8 mouse cellular contexts compared by ENCODE assay signal in the genomic region with DNA sequence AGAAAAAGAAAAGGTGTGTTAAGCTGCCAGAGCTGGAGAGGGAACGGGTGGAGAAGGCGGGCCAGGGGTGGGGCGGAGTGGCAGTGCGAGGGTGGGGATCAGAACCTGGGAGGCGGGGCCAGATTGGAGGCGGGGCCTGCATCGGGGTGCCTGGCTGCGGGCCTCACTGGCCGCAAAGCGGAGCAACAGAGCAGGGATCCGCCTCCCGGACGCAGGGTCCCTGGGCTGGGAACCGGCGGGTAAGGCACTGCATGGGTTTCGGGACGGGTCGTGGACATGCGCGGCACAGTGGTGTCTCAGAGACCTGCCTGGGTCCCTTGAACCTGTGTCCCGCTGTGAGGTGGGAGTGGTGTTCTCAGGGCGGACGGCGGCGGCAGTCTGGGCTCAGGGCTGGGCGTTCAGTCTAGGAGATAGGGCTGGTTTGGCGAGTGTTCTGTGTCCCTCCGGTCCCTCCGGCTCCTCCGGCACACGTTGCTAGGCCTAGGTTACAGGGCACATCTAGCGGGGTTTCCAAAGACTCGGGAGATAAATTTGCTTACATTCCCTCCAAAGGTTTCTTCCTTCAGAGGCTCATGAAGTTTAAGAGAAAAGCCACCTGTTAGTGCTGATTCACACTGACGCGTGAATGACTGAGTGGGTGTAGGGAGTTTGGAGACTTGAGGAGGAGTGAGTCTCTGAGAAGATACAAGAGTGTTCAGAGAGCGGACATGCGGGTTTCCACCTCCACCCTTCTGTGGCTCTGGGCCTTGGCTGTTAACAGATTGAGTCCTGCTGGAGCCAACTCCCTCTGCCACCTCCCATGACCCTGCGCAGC. TPM values are rescaled to one million over a fixed set of nuclear protein-coding genes. Genes with fewer than 3 reads are reported as not detected.
DNase-seq lines count a peak whose midpoint lies in the region; ATAC-seq and TF ChIP-seq lines count a peak whose summit lies in the region.

A gene (plus strand): TSS at position 176 of the 814 bp plus-strand sequence.

- peak; percentile 93 for DNase-seq in A20 (ENCODE audit: low read depth, low spot score)
- peak; percentile 96 for DNase-seq in heart, adult 9 months (ENCODE audit: low spot score in 2 of 2)
- peak; percentile 76 for DNase-seq in midbrain, postnatal 0 days (ENCODE audit: low spot score)
- peak; percentile 99 to 100 for DNase-seq in spleen, postnatal 10 days (ENCODE audit: low spot score in 2 of 2)

- no peaks in the 10 kb centered on the region for H3K27me3 ChIP-seq in embryonic facial prominence, embryonic 15.5 days
- no peaks in the 10 kb centered on the region for H3K27me3 ChIP-seq in kidney, embryonic 14.5 days (ENCODE audit: control insufficient read depth, insufficient read depth, low read length)
- no peaks in the 10 kb centered on the region for H3K27me3 ChIP-seq in limb, embryonic 15.5 days
- no peaks in the 10 kb centered on the region; the same call in 1 of the 2 replicates for H3K27me3 ChIP-seq in midbrain, postnatal 0 days (ENCODE audit: insufficient read depth, low read length)

- H3K4me2 ChIP-seq in embryonic facial prominence, embryonic 15.5 days (replicated peaks): peak within 1 kb of the TSS; percentile 81
- peak within 1 kb of the TSS; percentile 69 for H3K4me2 ChIP-seq in kidney, embryonic 14.5 days (replicated peaks; ENCODE audit: low read depth, low read length)
- H3K4me2 ChIP-seq in limb, embryonic 15.5 days: peak within 1 kb of the TSS; percentile 82
- H3K4me2 ChIP-seq in midbrain, postnatal 0 days (ENCODE audit: low read depth, low read length, poor library complexity, severe bottlenecking): peak within 1 kb of the TSS; percentile 80

- H3K36me3 ChIP-seq in embryonic facial prominence, embryonic 15.5 days: no peaks in the 10 kb centered on the region
- no peaks in the 10 kb centered on the region for H3K36me3 ChIP-seq in kidney, embryonic 14.5 days (ENCODE audit: control insufficient read depth, insufficient read depth, low read length)
- H3K36me3 ChIP-seq in limb, embryonic 15.5 days: no peaks in the 10 kb centered on the region
- H3K36me3 ChIP-seq in midbrain, postnatal 0 days (ENCODE audit: insufficient read depth, low read length): no peaks in the 10 kb centered on the region

- no peaks in the 10 kb centered on the region for H3K9me3 ChIP-seq in embryonic facial prominence, embryonic 15.5 days (replicated peaks)
- no peaks in the 10 kb centered on the region for H3K9me3 ChIP-seq in kidney, embryonic 14.5 days (ENCODE audit: control insufficient read depth, low read length)
- no peaks in the 10 kb centered on the region for H3K9me3 ChIP-seq in limb, embryonic 15.5 days
- H3K9me3 ChIP-seq in midbrain, postnatal 0 days (ENCODE audit: low read length): no peaks in the 10 kb centered on the region

- 3% methylated on average over 38 of the region's 38 CpGs for WGBS in bone marrow, adult 2 months
- 3% methylated on average over 38 of the region's 38 CpGs for WGBS in embryonic facial prominence, embryonic 15.5 days
- 2% methylated on average over 38 of the region's 38 CpGs for WGBS in kidney, embryonic 14.5 days
- 3% methylated on average over 38 of the region's 38 CpGs for WGBS in limb, embryonic 15.5 days
- 3% methylated on average over 38 of the region's 38 CpGs for WGBS in midbrain, postnatal 0 days

- peak; percentile 90 for ATAC-seq in embryonic facial prominence, embryonic 15.5 days (ENCODE audit: insufficient number of reproducible peaks, low FRiP score, low TSS enrichment, low read depth)
- ATAC-seq in kidney, embryonic 14.5 days (ENCODE audit: low FRiP score, low TSS enrichment): peak; percentile 95
- ATAC-seq in limb, embryonic 15.5 days (ENCODE audit: insufficient number of reproducible peaks, low FRiP score, low TSS enrichment, low read depth): peak; percentile 91
- peak; percentile 68 for ATAC-seq in midbrain, postnatal 0 days (ENCODE audit: low FRiP score)

- TF ChIP-seq POLR2A in bone marrow, adult 2 months (IDR thresholded peaks at IDR 0.05; ENCODE audit: borderline replicate concordance, control insufficient read depth, low read depth, low read length): peak; percentile 95; the same call in 1 of the 2 replicates

- peaks cover 13% of the 10 kb centered on the region for H3K4me1 ChIP-seq in bone marrow, adult 2 months (ENCODE audit: control insufficient read depth, insufficient read depth, low read length)
- peaks cover 15% of the 10 kb centered on the region; the same call in 1 of the 2 replicates for H3K4me1 ChIP-seq in embryonic facial prominence, embryonic 15.5 days
- peaks cover 4% of the 10 kb centered on the region; the same call in 1 of the 2 replicates for H3K4me1 ChIP-seq in kidney, embryonic 14.5 days (ENCODE audit: control insufficient read depth, insufficient read depth, low read length)
- H3K4me1 ChIP-seq in limb, embryonic 15.5 days: peaks cover 9% of the 10 kb centered on the region
- no peaks in the 10 kb centered on the region for H3K4me1 ChIP-seq in midbrain, postnatal 0 days (ENCODE audit: insufficient read depth, low read length)

- peak within 1 kb of the TSS; percentile 78 for H3K27ac ChIP-seq in bone marrow, adult 2 months (ENCODE audit: control insufficient read depth, insufficient read depth, low read depth, low read length, poor library complexity)
- peak within 1 kb of the TSS; percentile 36; the same call in 1 of the 2 replicates for H3K27ac ChIP-seq in embryonic facial prominence, embryonic 15.5 days (replicated peaks)
- H3K27ac ChIP-seq in kidney, embryonic 14.5 days (ENCODE audit: low read depth, low read length): 0 out of 2 replicates have a peak within 1 kb of the TSS, but pooled peaks have one; percentile 37
- H3K27ac ChIP-seq in limb, embryonic 15.5 days: 0 out of 2 replicates have a peak within 1 kb of the TSS, but pooled peaks have one; percentile 63
- H3K27ac ChIP-seq in midbrain, postnatal 0 days (ENCODE audit: low read depth, low read length): no peak within 1 kb of the TSS

- peak within 1 kb of the TSS; percentile 92 for H3K4me3 ChIP-seq in bone marrow, adult 2 months (replicated peaks; ENCODE audit: control insufficient read depth, low read depth, low read length)
- H3K4me3 ChIP-seq in embryonic facial prominence, embryonic 15.5 days (replicated peaks): peak within 1 kb of the TSS; percentile 59
- peak within 1 kb of the TSS; percentile 54 for H3K4me3 ChIP-seq in kidney, embryonic 14.5 days (ENCODE audit: low read length)
- H3K4me3 ChIP-seq in limb, embryonic 15.5 days: peak within 1 kb of the TSS; percentile 57
- H3K4me3 ChIP-seq in midbrain, postnatal 0 days (ENCODE audit: low read depth, low read length): peak within 1 kb of the TSS; percentile 46

- 0 out of 2 replicates have a peak within 1 kb of the TSS, but pooled peaks have one; percentile 21 for H3K9ac ChIP-seq in embryonic facial prominence, embryonic 15.5 days
- H3K9ac ChIP-seq in kidney, embryonic 14.5 days (ENCODE audit: low read depth, low read length): peak within 1 kb of the TSS; percentile 59
- H3K9ac ChIP-seq in limb, embryonic 15.5 days: 0 out of 2 replicates have a peak within 1 kb of the TSS, but pooled peaks have one; percentile 37
- H3K9ac ChIP-seq in midbrain, postnatal 0 days (replicated peaks; ENCODE audit: low read length, poor library complexity, severe bottlenecking): peak within 1 kb of the TSS; percentile 34; the same call in 1 of the 2 replicates

- TF ChIP-seq CTCF in bone marrow, adult 2 months (IDR thresholded peaks at IDR 0.05; ENCODE audit: control insufficient read depth, insufficient read depth, low read length): no peak
- no peak for TF ChIP-seq CTCF in midbrain, postnatal 0 days (IDR thresholded peaks at IDR 0.05)

RNA-seq across cellular contexts. Expression of the gene that starts here (rescaled TPM):
- 15.0 and 29.7 TPM in 2 replicates for polyA plus RNA-seq in bone marrow, adult 2 months (2011; ENCODE audit: insufficient read depth, insufficient read length, low replicate concordance, missing spikeins)
- 8.2 and 8.3 TPM in 2 replicates for polyA plus RNA-seq in embryonic facial prominence, embryonic 15.5 days (2015; fragmentation: Nextera tagmentation; extraction: Ambion mirVana)
- 9.0 and 11.1 TPM in 2 replicates for polyA plus RNA-seq in kidney, embryonic 14.5 days (2014; fragmentation: Nextera tagmentation; extraction: Ambion mirVana)
- 10.0 and 10.1 TPM in 2 replicates for polyA plus RNA-seq in limb, embryonic 15.5 days (2015; fragmentation: Nextera tagmentation; extraction: Ambion mirVana)
- total RNA-seq in midbrain, postnatal 0 days (2014; rRNA removed): 35.5 and 44.1 TPM in 2 replicates
- 17.6 and 20.3 TPM in 2 replicates for polyA plus RNA-seq in midbrain, postnatal 0 days (2015; fragmentation: Nextera tagmentation; extraction: Ambion mirVana)
